Mouse (Mus musculus) heart, postnatal 4 days (tissue): ENCODE results near the gene BC025446. TPM values are rescaled to one million over a fixed set of nuclear protein-coding genes. Genes with fewer than 3 reads are reported as not detected.

ENCODE experiments used
- DNase-seq: peaks from one replicate; pipeline ENCODE4 v3.0.0; 2021
- total RNA-seq, 2 experiments: library from RNA; stranded (reverse); gene quantifications; 2 replicates each; pipeline ENCODE4 v1.2.3; 2021

Gene BC025446
- total RNA-seq, result not detected

DNA sequence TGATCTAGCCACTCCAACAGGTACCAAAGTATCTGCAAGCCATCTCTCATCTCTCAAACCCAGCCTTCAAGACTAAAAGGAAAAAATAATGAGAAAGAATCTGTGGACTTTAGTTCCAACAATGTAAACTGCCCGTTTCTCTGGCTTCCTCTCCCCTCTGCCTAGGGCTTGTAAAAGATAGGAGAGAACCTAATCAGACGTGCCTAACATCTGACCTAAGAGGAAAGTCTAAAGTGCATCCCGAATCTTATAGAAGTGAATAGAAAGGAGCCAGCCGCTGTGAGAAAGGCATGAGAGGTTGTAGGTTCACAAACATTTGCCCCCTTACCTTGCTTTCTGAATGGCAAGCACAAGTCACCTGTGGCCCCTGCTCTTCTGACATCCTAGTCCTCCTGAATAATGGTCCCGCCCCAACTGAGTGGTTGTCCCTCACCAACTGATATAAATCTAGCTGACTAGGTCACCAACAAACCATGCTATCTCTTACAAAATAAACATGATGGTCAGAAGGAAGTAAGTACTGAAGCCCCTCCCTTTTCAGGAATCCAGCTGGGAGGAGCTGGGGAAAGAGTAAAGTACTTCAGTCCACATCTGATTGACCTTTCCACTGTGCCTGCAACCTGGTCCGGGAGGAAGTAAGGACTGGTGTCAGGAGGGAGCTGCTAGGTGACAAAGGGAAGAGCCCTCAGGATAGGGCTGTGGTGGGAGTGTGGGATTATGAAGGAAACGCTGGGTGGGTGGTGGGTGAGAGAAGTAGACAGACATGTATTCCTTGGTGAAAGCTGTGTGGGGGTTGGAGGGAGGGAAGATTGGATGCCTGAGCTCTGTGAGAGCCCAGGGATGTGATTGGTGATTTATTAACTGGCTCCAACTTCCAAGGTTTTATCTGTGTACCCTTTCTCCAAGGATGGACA, at the start of gene BC025446:
Gene BC025446, plus strand, starts transcription at position 599 of the 914 bp plus-strand sequence.
- DNase-seq, result no peak

DNA sequence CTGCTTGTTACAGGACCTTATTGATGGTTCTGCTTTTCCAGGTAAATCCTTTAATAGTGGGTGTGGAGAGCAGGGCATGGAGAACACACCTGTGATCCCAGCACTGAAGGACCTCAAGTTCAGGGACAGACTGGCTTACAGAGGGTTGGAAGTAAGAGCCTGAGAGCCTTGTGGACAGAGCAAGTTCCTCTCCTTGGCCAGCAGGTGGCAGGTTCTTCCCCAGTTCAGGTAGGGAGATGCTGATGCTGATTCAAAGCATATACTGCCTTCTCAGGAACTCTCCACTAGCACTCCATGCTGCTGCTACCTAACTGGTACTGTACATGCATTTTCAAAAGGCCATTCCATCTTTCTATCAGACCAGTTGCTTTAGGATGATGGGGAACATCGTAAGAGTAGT, 40.7 kb upstream of the BC025446 start:
- peak; percentile 22 for DNase-seq

- no peak for DNase-seq
Observed at GRCm38 (mm10) chr15:75186291-75186690, 29.9 kb upstream of the BC025446 start.

GRCm38 (mm10) chr15:75189116-75189515, 27.1 kb upstream of the BC025446 start:
- no peak for DNase-seq

DNA sequence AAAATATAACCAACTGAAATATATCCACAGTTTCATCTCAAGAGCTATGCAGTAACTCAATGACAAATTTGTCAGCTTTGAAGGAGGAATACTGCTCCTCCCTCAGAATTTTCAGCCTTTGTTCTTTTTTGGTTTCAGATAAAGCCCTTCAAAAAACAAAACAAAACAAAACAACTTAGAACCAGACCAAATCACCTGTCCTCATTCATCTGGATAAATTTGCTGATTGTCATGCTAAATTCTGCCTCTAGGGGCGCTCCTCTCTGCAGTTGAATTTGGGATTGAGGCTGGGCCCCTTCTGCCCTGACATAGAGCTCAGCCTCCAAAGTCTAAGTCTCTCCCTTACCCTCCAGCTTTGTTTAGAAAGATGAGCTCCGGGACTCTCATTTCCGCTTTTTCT, 25.6 kb upstream of the BC025446 start:
- DNase-seq, result peak; percentile 18

GRCm38 (mm10) chr15:75216831-75217230, 655 bp downstream of the BC025446 start:
- no peak for DNase-seq

GRCm38 (mm10) chr15:75221942-75222341, 5.8 kb downstream of the BC025446 start:
- no peak for DNase-seq

DNA sequence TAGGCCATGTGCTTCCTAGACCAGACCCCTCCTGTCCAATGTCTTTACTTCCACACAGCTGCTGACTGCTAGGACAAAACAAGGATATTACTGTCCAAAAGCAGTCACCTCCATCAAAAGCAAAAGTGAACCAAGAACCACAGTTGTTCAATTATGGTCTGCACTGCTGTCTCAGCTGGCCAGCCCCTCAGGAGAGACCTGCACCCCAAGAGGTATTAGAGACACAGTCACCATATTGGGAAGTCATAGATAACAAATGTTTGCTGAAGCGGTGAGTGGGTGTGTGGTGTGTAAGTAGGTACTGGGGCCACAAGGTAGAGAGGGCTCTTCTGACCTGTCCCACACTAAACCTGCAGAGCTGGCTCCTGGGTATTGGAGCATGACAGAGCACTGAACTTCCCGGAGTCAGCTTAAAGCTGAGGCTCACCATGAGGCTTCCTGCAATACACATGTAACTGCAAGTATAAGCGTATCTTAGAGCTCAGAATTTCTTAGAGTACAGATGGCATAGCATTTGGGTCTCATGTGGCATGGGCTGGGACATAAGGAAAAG, 21.6 kb downstream of the BC025446 start:
- DNase-seq, result no peak

DNA sequence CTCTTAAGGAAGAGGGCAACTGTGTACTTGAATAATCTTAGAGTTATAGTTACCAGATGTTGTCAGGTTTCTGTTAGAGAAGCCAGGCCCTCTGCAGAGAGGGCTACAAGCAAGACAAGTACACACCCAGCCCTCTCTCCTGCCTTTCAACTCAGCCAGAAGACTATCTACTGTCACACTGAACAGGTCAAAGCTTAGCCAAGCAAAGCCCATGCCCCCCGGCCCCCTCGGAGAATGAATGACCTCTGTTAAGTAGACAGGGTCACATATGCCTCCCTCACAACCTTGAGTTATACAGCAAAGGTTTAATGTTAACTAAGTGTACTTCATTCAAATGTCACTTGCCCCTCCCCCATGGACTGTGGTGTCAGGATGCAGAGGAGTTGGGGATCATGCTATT, 24.4 kb downstream of the BC025446 start:
- no peak for DNase-seq

- no peak for DNase-seq
Observed at GRCm38 (mm10) chr15:75242756-75243640, 26.8 kb downstream of the BC025446 start.

- no peak for DNase-seq
Observed at GRCm38 (mm10) chr15:75254671-75255070, 38.5 kb downstream of the BC025446 start.

- DNase-seq, result no peak
Observed at GRCm38 (mm10) chr15:75265863-75266262, 49.7 kb downstream of the BC025446 start.

DNA sequence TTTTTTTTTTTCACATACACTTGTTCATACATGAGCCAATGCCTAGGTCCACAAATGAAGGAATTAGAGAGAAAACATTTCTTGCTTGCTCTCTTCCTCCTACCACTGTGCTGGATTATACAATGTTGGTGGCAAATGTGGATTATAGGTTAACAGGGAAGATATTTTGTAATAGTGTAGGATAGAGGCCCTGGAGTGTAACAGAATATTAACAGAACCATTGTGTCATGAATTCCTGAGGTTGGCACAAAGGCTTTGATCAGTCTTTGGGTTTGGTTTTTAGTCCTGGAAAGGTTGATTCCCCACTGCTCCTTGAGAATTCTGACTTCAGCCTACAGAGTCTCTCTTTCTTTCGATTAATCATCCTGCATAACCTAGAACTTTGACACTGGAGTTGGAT, 50.5 kb downstream of the BC025446 start:
- no peak for DNase-seq

DNA sequence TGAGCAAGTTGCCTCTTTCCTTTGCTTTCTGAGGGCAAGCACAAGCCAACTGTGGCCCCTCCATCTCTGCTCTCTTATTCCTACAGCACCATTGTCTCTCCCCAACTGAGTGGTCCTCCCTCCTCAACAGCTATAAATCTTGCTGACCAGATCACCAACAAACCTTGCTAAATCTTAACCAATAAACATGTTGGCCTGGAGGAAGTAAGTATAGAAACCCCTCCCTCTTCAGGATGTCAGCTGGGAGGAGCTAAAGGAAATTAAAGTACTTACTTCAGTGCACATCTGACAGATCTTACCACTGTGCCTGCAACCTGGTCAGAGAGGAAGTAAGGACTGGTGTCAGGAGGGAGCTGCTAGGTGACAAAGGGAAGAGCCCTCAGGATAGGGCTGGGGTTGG, 51.9 kb downstream of the BC025446 start, which contains the start of gene Ly6f:
Gene Ly6f, plus strand, starts transcription at position 301 of the 400 bp plus-strand sequence.
- DNase-seq, result no peak

GRCm38 (mm10) chr15:75268916-75269829, 53.0 kb downstream of the BC025446 start:
- no peak for DNase-seq

DNA sequence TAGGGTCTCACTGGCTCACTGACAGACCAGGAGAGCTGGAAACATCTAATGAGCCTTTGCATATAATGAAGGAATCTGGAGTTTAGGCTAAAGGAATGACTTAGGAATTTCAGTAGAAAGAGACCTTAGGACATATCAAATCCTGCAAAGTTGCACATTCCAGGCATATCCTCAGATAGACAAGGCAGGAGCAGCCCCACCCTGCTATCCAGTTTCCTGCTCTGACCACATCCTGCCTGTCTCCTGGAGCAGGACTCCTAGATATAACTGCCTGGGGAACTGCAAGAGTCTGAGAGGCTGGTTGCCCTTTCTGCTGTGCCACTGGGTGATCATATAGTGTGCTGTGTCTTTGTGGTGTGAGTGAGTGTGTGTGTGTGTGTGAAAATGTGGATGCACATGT, 54.0 kb downstream of the BC025446 start:
- no peak for DNase-seq

DNA sequence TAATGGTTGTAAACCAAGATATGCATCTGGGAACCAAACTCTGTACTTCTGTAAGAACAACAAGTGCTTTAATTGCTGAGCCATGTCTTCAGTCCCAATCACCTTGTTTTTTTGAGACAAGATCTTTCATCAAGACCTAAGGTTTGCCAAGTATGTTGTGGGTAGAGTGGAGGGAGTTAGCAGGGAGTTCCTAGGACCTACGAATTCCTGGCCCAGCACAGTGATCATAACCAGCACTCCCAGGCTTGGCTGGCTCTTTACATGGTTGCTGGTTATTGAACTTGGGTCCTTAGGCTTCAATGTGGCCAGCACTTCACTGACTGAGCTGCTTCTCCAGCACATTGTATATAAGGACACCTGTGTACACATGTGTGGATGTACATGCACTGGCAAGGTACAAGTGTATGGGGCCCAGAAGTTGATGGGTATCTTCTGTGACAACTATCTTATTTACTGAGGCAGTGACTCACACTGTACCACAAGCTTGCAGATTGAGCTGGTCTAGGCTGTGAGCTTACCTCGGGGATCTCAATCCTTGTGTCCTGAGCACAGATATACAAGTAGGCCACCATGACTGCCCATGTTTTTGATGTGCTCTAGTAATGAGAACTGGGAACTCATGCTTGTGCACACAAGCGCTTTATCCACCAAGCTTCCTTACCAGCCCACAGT, 54.7 kb downstream of the BC025446 start:
- DNase-seq, result no peak

DNA sequence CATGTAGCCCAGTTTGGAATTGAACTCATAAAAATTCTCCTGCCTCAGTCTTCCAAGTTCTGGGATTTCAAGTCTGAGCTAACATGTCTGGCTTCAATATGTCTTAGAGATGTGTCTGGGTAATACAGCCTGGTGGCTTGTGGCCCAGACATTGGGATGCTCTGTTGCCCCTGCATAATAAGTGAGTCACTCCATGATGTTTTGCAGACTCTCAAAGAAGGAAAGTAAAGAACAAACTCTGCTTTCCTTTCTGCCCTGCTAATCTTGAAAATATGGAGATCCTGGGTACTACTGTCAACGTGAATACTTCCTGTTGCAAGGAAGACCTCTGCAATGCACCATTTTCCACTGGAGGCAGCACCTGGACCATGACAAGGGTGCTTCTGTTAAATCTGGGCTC, 55.2 kb downstream of the BC025446 start:
- DNase-seq, result no peak

DNA sequence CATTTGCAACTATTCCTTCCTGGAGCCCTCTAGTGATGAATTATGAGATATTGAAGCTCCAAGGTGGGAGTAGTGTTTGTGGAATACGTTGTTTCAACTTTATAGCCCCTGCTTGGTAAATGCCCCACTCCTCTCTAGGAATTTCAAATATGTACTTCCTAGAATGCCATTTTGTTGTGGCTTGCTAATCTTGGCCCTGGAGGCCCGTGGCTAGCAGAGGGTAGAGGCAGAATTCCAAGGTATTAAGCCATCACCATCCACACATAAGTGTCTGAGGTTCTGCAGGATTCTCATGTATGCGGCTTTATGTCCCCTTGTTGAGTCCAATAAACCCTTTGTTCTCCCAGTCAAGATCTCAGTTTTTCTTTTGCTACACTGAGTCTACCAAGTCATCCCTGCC, 55.7 kb downstream of the BC025446 start:
- DNase-seq, result no peak
